Mouse (Mus musculus): ENCODE results near the gene Tmem179b.

- TF ChIP-seq CTCF (IDR thresholded peaks at IDR 0.05; ENCODE audit: low read depth, low read length) (no peak), POLR2A (IDR thresholded peaks at IDR 0.05; ENCODE audit: insufficient read depth, low read length) (no peak), EP300 (IDR thresholded peaks at IDR 0.05; ENCODE audit: insufficient read depth, low read depth, low read length) (no peak)
Measured at GRCm38 (mm10) chr19:8722559-8722906, 51.7 kb downstream of the Tmem179b start.

Data from ES-Bruce4 (cell line).